Mouse (Mus musculus) frontal cortex, postnatal 25 days (tissue): ENCODE data around the gene 2610008E11Rik.
"Not testable (repeated sequence)": the region's sequence is repeated elsewhere in the genome, so short reads cannot be mapped to it uniquely, and the experiment has no call there.

Experiments used
- DNase-seq, 2 experiments: peaks; one replicate each; pipeline ENCODE4 v3.0.0; 2022; ENCODE audit warnings: low spot score in 2 of 2

2610008E11Rik gene

GRCm38 (mm10) chr10:79097161-79097754 is at the start of gene 2610008E11Rik:
TSS of gene 2610008E11Rik (minus strand) at chr10:79097600.
- peak; percentile 90 to 92 for DNase-seq

GRCm38 (mm10) chr10:79116125-79116849 is 18.9 kb upstream of the 2610008E11Rik start:
- peak; percentile 8 to 20 for DNase-seq

GRCm38 (mm10) chr10:79115085-79115484 is 17.7 kb upstream of the 2610008E11Rik start:
- no peak for DNase-seq

- no peak for DNase-seq
Measured at GRCm38 (mm10) chr10:79110482-79110881, 13.1 kb upstream of the 2610008E11Rik start.

GRCm38 (mm10) chr10:79109156-79109555 is 11.8 kb upstream of the 2610008E11Rik start:
- no peak for DNase-seq

- no peak for DNase-seq
Measured at GRCm38 (mm10) chr10:79107531-79107930, 10.1 kb upstream of the 2610008E11Rik start.

GRCm38 (mm10) chr10:79106325-79107282 is 9.2 kb upstream of the 2610008E11Rik start:
- DNase-seq = no peak

GRCm38 (mm10) chr10:79096706-79097105 is 694 bp downstream of the 2610008E11Rik start:
- DNase-seq = no peak

- DNase-seq = no peak
Measured at GRCm38 (mm10) chr10:79091731-79092130, 5.7 kb downstream of the 2610008E11Rik start.

- no peak for DNase-seq
Measured at GRCm38 (mm10) chr10:79089000-79089399, 8.4 kb downstream of the 2610008E11Rik start.

- DNase-seq = no peak
Measured at GRCm38 (mm10) chr10:79086577-79086976, 10.8 kb downstream of the 2610008E11Rik start.

- not testable (repeated sequence) for DNase-seq
Measured at GRCm38 (mm10) chr10:79057370-79057769, 40.0 kb downstream of the 2610008E11Rik start.

- DNase-seq = not testable (repeated sequence)
Measured at GRCm38 (mm10) chr10:79042457-79042856, 54.9 kb downstream of the 2610008E11Rik start.

GRCm38 (mm10) chr10:79028441-79028840 is 69.0 kb downstream of the 2610008E11Rik start, which contains the start of gene Olfr57:
TSS of gene Olfr57 (plus strand) at chr10:79028741.
- DNase-seq = no peak
